Mouse (Mus musculus) heart, postnatal 0 days (tissue): Measurements from ENCODE around the gene Rhd.

Experiments
- CTCF ChIP-seq: IDR thresholded peaks from 2 replicates; pipeline ENCODE4 v1.5.1; 2016; ENCODE audit warnings: antibody characterized with exemption, control low read depth, low read depth
- EP300 ChIP-seq: IDR thresholded peaks from 2 replicates; pipeline ENCODE4 v1.6.1; 2016; ENCODE audit warnings: antibody characterized with exemption, low read depth

- no peak for TF ChIP-seq CTCF
- no peak for TF ChIP-seq EP300
Observed at GRCm38 (mm10) chr4:134817706-134818105, 46.6 kb upstream of the Rhd start.
